Mouse (Mus musculus) midbrain, embryonic 16.5 days (tissue): ENCODE data around the gene Gm5728. TPM values are rescaled to one million over a fixed set of nuclear protein-coding genes. Genes with fewer than 3 reads are reported as not detected.
"Not testable (repeated sequence)": the region's sequence is repeated elsewhere in the genome, so short reads cannot be mapped to it uniquely, and the experiment has no call there.

Experiments
- ATAC-seq: fragments of 200-750 bp; cut with Nextera tagmentation; 2 replicates; pipeline ENCODE4 v1.8.0; 2017; ENCODE audit warnings: moderate TSS enrichment
- H3K27ac ChIP-seq: fragments of 300-500 bp; sonication (generic); 2 replicates; pipeline ENCODE4 v1.5.1; 2014; ENCODE audit warnings: mild to moderate bottlenecking, low read length, mixed read lengths
- H3K27me3 ChIP-seq: fragments of 300-500 bp; sonication (generic); 2 replicates; pipeline ENCODE4 v1.6.1; 2014; ENCODE audit warnings: low read depth, low read length, mixed read lengths; ENCODE audit not compliant: control insufficient read depth, insufficient read depth
- H3K36me3 ChIP-seq: fragments of 300-500 bp; sonication (generic); 2 replicates; pipeline ENCODE4 v1.6.1; 2014; ENCODE audit warnings: mild to moderate bottlenecking, low read length, moderate library complexity, mixed read lengths; ENCODE audit not compliant: control insufficient read depth, insufficient read depth
- H3K4me1 ChIP-seq: fragments of 300-500 bp; sonication (generic); 2 replicates; pipeline ENCODE4 v1.6.1; 2014; ENCODE audit warnings: mild to moderate bottlenecking, low read length, mixed read lengths; ENCODE audit not compliant: control insufficient read depth, insufficient read depth
- H3K4me2 ChIP-seq: fragments of 300-500 bp; sonication (generic); 2 replicates; pipeline ENCODE4 v1.6.1; 2014; ENCODE audit warnings: mild to moderate bottlenecking, low read length, mixed read lengths
- H3K4me3 ChIP-seq: fragments of 300-500 bp; sonication (generic); 2 replicates; pipeline ENCODE4 v1.5.1; 2014; ENCODE audit warnings: low read depth, mild to moderate bottlenecking, low read length, moderate library complexity, mixed read lengths
- H3K9ac ChIP-seq: fragments of 300-500 bp; sonication (generic); 2 replicates; pipeline ENCODE4 v1.6.1; 2014; ENCODE audit warnings: low read depth, low read length, mixed read lengths
- H3K9me3 ChIP-seq: fragments of 300-500 bp; sonication (generic); replicated peaks from 2 replicates; pipeline ENCODE4 v1.6.1; 2014; ENCODE audit warnings: mild to moderate bottlenecking, low read length, mixed read lengths; ENCODE audit not compliant: control insufficient read depth, poor library complexity, severe bottlenecking
- WGBS: fragments of 180-500 bp; shearing (Covaris S2); extraction: QIAGEN DNeasy Blood & Tissue Kit; methylation state at CpG from one replicate; pipeline ENCODE4 v1.1.7; 2014; 5-methylcytosine and 5-hydroxymethylcytosine counted together
- polyA plus RNA-seq: library from polyadenylated mRNA; unstranded; fragments of >200 nt; fragmentation: Nextera tagmentation; extraction: Ambion mirVana; gene quantifications from 2 replicates; pipeline ENCODE4 v1.2.1, GENCODE M21; 2015

The Gm5728 gene
- polyA plus RNA-seq = not detected in 2 replicates

DNA sequence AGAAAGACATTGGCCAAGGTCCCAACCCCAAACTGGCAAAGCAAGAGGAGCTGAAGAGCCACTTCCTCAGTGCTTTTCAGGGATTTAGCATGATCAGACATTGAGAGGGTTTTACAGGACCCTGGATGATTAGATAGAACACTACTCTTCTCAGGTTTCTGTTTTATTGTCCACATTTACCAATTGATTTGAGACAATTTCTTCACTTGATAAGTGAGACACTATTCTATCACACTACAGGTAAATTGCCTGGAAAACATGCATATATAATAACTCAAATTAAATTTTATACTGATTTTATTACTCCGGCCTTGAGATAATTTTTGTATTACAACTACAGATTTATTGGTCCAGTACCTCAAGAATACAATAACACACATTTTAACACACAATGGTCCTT, at the start of gene Gm5728:
TSS of gene Gm5728 (minus strand) at position 101 of the 400 bp plus-strand sequence.
- not testable (repeated sequence) for H3K36me3 ChIP-seq, H3K9ac ChIP-seq, H3K27ac ChIP-seq, H3K4me2 ChIP-seq, H3K27me3 ChIP-seq, ATAC-seq, H3K4me1 ChIP-seq, H3K9me3 ChIP-seq, H3K4me3 ChIP-seq
- WGBS = no CpG with 5 or more reads among the region's 1 CpGs

DNA sequence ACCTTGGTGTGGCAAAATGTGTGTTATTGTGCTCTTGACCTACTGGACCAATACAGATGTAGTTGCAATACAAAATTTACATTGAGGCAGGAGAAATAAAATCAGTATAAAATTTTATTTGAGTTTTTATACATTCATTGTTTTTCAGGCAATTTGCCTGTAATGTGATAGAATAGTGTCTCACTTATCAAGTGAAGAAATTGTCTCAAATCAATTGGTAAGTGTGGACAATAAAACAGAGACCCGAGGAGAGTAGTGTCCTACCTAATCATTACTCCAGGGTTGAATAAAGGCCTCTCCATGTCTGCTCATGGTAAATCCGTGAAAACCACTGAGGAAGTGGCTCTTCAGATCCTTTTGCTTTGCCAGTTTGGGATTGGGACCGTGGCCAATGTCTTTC, 42.4 kb upstream of the Gm5728 start, which contains the start of gene Vmn1r100:
TSS of gene Vmn1r100 (plus strand) at position 301 of the 400 bp plus-strand sequence.
- H3K36me3 ChIP-seq, H3K27ac ChIP-seq, H3K4me1 ChIP-seq, H3K4me2 ChIP-seq, H3K9me3 ChIP-seq, H3K4me3 ChIP-seq, H3K9ac ChIP-seq, H3K27me3 ChIP-seq, ATAC-seq: not testable (repeated sequence)
- no CpG with 5 or more reads among the region's 3 CpGs for WGBS

- not testable (repeated sequence) for H3K27ac ChIP-seq, H3K4me3 ChIP-seq, H3K36me3 ChIP-seq, H3K27me3 ChIP-seq, H3K9ac ChIP-seq, H3K9me3 ChIP-seq, ATAC-seq, H3K4me2 ChIP-seq, H3K4me1 ChIP-seq
- WGBS = no CpG with 5 or more reads among the region's 2 CpGs
Observed at GRCm38 (mm10) chr7:20333965-20334364, 41.2 kb downstream of the Gm5728 start, which contains the start of gene Gm4133. TSS of gene Gm4133 (minus strand) at chr7:20334065.

Other genes with a start within 250 kb of the Gm5728 start
- gene Vmn1r93, start 236.3 kb downstream of the Gm5728 start, polyA plus RNA-seq = not detected in 2 replicates
- gene Vmn1r94, start 207.0 kb downstream of the Gm5728 start, polyA plus RNA-seq = not detected in 2 replicates
- not detected in 2 replicates for gene Vmn1r95, start 181.7 kb downstream of the Gm5728 start, polyA plus RNA-seq
- not detected in 2 replicates for gene Gm6164, start 169.8 kb downstream of the Gm5728 start, polyA plus RNA-seq
- not detected in 2 replicates for gene Gm4498, start 141.6 kb downstream of the Gm5728 start, polyA plus RNA-seq
- gene Gm5890, start 112.6 kb downstream of the Gm5728 start, polyA plus RNA-seq = not detected in 2 replicates
- gene Gm4133, start 41.3 kb downstream of the Gm5728 start, polyA plus RNA-seq = not detected in 2 replicates
- gene Vmn1r100, start 42.5 kb upstream of the Gm5728 start, polyA plus RNA-seq = not detected in 2 replicates
- gene Vmn1r101, start 67.2 kb upstream of the Gm5728 start, polyA plus RNA-seq = not detected in 2 replicates
- gene Gm10670, start 99.5 kb upstream of the Gm5728 start, polyA plus RNA-seq = not detected in 2 replicates
- not detected in 2 replicates for gene Vmn1r103, start 135.1 kb upstream of the Gm5728 start, polyA plus RNA-seq
- gene Vmn1r104, start 158.4 kb upstream of the Gm5728 start, polyA plus RNA-seq = not detected in 2 replicates
- gene Gm5726, start 170.3 kb upstream of the Gm5728 start, polyA plus RNA-seq = not detected in 2 replicates
- not detected in 2 replicates for gene Gm4141, start 200.8 kb upstream of the Gm5728 start, polyA plus RNA-seq
- gene Gm4513, start 223.6 kb upstream of the Gm5728 start, polyA plus RNA-seq = not detected in 2 replicates